Mouse (Mus musculus): Measurements from ENCODE around the gene Tatdn2.

DNA sequence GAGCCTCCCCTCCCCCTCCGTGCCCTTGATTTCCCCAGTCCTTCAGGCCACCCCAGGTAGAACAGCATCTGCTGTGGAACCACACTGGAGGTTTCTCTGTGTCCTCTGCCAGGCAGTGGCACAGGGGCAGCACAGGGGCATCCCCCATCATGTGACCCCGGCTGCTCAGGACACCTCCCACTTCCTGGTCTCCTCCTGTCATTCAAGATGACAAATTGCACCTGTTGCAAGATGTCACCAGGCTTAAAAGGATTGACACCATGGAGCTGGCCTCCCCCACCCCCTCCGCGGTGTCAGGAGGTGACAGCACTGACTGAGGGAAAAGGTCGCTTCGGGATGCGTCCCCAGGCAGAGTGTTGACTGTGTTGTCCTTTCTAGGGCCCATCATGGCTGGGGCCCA lies 27.0 kb upstream of the Tatdn2 start:
- TF ChIP-seq CTCF (IDR thresholded peaks at IDR 0.05; ENCODE audit: borderline replicate concordance, insufficient read depth, low read depth, low read length) (no peak), POLR2A (IDR thresholded peaks at IDR 0.05; ENCODE audit: borderline replicate concordance, insufficient read depth, low read length) (no peak)
